In genomic region chr16:30388522-30389209, GRCm38 (mm10) we compare ENCODE assay signal across 8 mouse cellular contexts. TPM values are rescaled to one million over a fixed set of nuclear protein-coding genes. Genes with fewer than 3 reads are reported as not detected.
DNase-seq lines count a peak whose midpoint lies in the region; ATAC-seq lines count a peak whose summit lies in the region.

No protein-coding gene starts in this region.

- intact Hi-C loops in gastrocnemius, postnatal 36 days (cut with DNase I), result no loop called here
- intact Hi-C loops in left cerebral cortex, postnatal 25 days (cut with DNase I), result loop anchor here (5.0 kb wide), 1 partner anchor 114 kb away; no protein-coding TSS in a partner anchor

- peak overlapping the region; percentile 88 for H3K4me2 ChIP-seq in intestine, embryonic 15.5 days (replicated peaks)

- H3K27me3 ChIP-seq in intestine, embryonic 15.5 days (replicated peaks), result no peaks in the 10 kb centered on the region

- H3K36me3 ChIP-seq in intestine, embryonic 15.5 days, result no peaks in the 10 kb centered on the region

- peaks cover 14% of the 10 kb centered on the region for H3K4me1 ChIP-seq in intestine, embryonic 15.5 days (replicated peaks)

- ATAC-seq in intestine, embryonic 15.5 days, result peak; percentile 94

- H3K27ac ChIP-seq in intestine, embryonic 15.5 days, result peak overlapping the region; percentile 90

- H3K9me3 ChIP-seq in intestine, embryonic 15.5 days, result no peaks in the 10 kb centered on the region

- under 1% methylated on average over 64 of the region's 76 CpGs for WGBS in intestine, embryonic 15.5 days

- peak overlapping the region; percentile 92 for H3K4me3 ChIP-seq in intestine, embryonic 15.5 days (replicated peaks)

- H3K9ac ChIP-seq in intestine, embryonic 15.5 days, result peak overlapping the region; percentile 99

- DNase-seq in adrenal gland, adult 8-10 months, result peak; percentile 85
- peak; percentile 86 for DNase-seq in embryo, embryonic 11.5 days (ENCODE audit: low read depth, low spot score)
- DNase-seq in gastrocnemius, postnatal 36 days, result peak; percentile 81 to 87
- DNase-seq in left cerebral cortex, postnatal 25 days (ENCODE audit: low spot score in 2 of 2), result peak; percentile 91 to 92
- peak; percentile 93 for DNase-seq in mesoderm, embryonic 11.5 days (ENCODE audit: low read depth, low spot score)
- DNase-seq in right cerebral cortex, postnatal 25 days, result peak; percentile 92
- DNase-seq in urinary bladder, postnatal 36 days (ENCODE audit: low spot score in 2 of 2), result peak; percentile 84 to 90

RNA-seq across cellular contexts. Expression of gene Atp13a3, which starts 17.1 kb away (rescaled TPM):
- 100 to 1,000 TPM in 1 of 4 experiments, 10 to 100 TPM in 3; 64.3 to 103 (median 80.5) TPM for total RNA-seq in adrenal gland, adult 8-10 months (2022)
- total RNA-seq in gastrocnemius, postnatal 36 days (2021), result 10 to 100 TPM; 35.7 to 38.4 TPM
- 18.9 and 21.4 TPM in 2 replicates for polyA plus RNA-seq in intestine, embryonic 15.5 days (2015; fragmentation: Nextera tagmentation; extraction: Ambion mirVana)
- 10 to 100 TPM; 57.4 to 70.1 TPM for total RNA-seq in left cerebral cortex, postnatal 25 days (2021)

Comparison
In these comparisons a context has a peak if more than half of its experiments do, and no peak if none do; other contexts are left out.
1. Peak in every context shown above with its lines: DNase-seq, ATAC-seq, H3K4me3 ChIP-seq and H3K27ac ChIP-seq.